Mouse (Mus musculus) heart, postnatal 25 days (tissue): ENCODE measurements around the gene Hes1. TPM values are rescaled to one million over a fixed set of nuclear protein-coding genes. Genes with fewer than 3 reads are reported as not detected.
"Not testable (repeated sequence)": the region's sequence is repeated elsewhere in the genome, so short reads cannot be mapped to it uniquely, and the experiment has no call there.

Experiments used
- DNase-seq: peaks from one replicate; pipeline ENCODE4 v3.0.0; 2022; ENCODE audit warnings: low spot score
- intact Hi-C: fragments of 180-260 bp; cut with DNase I; formaldehyde crosslinking; loops from one replicate; pipeline ENCODE4 v1.15.1; 2025
- total RNA-seq, 2 experiments: library from RNA; stranded (reverse); gene quantifications; 2 replicates each; pipeline ENCODE4 v1.2.3; 2021

Gene Hes1
- total RNA-seq, 2 experiments from 2014 or later, result 24.0 to 27.4 TPM

- DNase-seq, result not testable (repeated sequence)
- intact Hi-C loops, result loop anchor here (5.0 kb wide), 1 partner anchor 39 kb away; no protein-coding TSS in a partner anchor
These were observed 44.0 kb downstream of the Hes1 start for GRCm38 (mm10) chr16:30108167-30108566.

DNA sequence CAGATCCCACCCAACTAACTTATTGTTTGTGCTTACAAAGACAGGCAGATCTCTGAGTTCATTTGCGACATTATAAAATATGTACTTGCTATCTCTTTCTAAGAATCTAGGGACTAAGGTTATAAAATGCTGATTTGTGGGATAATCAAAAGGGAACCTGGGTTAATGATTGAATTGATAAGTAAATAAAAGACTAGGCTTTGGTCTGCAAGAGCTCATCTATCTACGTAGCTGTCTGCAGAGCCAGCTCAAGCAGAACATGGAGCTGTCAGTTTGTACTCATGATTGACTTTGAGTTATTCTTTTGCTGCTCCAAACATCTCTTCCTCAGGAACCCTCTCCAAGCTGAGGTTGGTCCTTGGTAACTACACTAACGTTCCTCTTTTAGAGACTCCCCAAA is 46.3 kb downstream of the Hes1 start:
- no peak for DNase-seq
- intact Hi-C loops, result no loop called here

DNA sequence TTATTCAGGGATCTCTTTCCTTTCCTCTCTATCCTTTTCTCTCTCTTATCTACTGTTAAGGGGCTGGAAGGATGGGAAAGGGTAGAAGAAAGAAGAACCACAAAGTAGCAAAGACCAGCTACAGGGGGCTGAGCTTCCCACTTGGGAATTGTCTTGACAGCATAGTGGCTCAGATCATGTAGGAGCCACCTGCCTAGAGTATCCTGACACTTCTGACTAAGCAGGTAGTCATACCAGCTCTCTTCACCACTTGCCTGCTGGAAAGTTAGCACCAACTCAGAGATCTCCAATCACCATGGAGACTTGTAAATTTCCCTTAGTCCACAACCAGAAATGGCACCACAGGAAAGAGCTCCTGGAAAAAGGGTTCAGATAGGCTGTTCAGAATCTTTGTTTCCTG is 46.9 kb downstream of the Hes1 start:
- intact Hi-C loops, result no loop called here
- DNase-seq, result no peak

GRCm38 (mm10) chr16:30111566-30111965 is 47.4 kb downstream of the Hes1 start:
- DNase-seq, result no peak
- intact Hi-C loops, result no loop called here

DNA sequence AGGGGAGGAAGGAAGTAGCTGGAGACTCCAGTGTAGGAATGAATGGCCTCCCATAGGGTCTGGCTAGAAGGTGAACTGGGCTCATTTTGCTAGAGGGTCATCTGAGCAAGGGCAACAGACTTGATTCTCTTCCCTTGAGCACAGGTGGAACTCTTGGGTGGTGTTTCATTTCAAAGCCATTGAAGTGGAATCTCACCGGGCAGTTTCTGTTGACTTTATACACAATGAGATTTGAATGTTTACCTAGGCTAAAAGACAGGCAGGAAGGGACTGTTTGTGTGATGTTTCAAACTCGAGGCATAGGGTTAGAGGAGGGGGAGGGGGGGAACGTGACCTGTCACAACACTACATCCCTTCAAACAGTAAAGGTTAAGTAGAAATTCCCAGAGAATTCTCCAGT is 49.0 kb downstream of the Hes1 start:
- no peak for DNase-seq
- intact Hi-C loops, result no loop called here

DNA sequence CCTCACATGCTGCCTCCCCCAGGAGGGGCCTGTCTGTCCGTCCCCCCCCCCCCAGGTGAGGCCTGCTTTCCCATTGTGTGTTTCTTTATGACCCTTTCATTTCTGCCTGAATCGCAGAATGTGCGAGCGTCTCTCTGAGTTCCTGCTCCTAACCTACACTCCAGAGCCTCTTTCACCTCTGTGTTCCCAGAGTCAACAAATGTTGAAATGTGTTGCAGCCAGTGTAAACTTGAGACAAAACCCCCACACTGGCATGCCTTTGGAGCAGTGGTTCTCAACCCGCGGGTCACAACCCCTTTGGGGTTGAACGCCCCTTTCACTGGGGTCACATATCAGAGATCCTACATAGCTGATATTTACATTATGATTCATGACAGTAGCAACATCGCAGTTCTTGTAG is 49.6 kb downstream of the Hes1 start:
- no peak for DNase-seq
- intact Hi-C loops, result no loop called here

DNA sequence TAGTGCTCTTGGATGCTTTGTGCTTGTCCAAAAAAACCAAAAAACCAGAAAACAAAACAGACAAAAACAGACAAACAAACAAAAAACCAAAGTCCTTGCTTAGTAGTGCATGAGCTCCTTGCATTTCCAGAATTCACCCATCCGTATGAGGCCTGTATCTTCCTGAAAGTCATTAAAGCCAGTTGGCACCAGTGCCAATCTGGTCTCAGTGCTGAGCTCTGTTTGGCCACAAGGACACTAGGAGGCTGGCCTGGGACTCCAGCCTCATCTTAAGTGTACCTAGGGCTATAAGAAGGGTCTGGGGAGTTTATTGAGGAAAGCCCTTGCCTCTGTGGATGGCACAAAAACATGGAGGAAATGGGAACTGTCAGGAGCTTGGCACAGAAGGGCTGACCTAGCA is 50.3 kb downstream of the Hes1 start:
- intact Hi-C loops, result no loop called here
- DNase-seq, result no peak

Other genes starting within 250 kb of the Hes1 start
- under 1 TPM in 1 of 2 experiments, not detected in 1; 0.11 TPM for gene Cpn2, start 203.1 kb downstream of the Hes1 start, total RNA-seq
- gene Lrrc15, start 218.9 kb downstream of the Hes1 start, total RNA-seq, result under 1 TPM; 0.08 TPM
- under 1 TPM; 0.21 to 0.56 TPM for gene Gp5, start 246.4 kb downstream of the Hes1 start, total RNA-seq